Mouse (Mus musculus): ENCODE measurements around the gene Pcyt2.

DNA sequence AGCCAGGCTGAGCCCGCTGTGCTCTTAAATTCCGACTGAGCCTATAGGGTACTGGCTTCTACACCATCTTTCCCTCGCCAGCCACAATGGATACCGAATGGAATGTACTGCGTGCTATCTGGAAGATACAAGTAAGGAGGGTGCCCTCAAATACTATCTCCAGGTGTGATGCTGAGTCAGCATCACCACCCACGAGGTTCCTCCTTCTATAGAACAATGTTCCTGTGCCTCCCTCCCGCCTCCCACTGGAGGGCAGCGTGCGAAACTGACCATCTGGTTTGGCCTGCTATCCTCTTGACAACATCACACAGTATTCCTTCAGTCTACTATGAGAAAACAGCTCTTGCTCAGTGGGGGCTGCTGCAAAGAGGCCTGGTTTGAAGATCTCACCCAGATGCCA lies 52.6 kb downstream of the Pcyt2 start:
- TF ChIP-seq CTCF (IDR thresholded peaks at IDR 0.05; ENCODE audit: insufficient read depth, low read length): no peak
- no peak for TF ChIP-seq POLR2A (IDR thresholded peaks at IDR 0.05; ENCODE audit: borderline replicate concordance, extremely low read depth, low read depth, low read length)
